Mouse (Mus musculus) bone marrow, adult 2 months (tissue): Measurements from ENCODE around the gene Tll2. TPM values are rescaled to one million over a fixed set of nuclear protein-coding genes. Genes with fewer than 3 reads are reported as not detected.

Source experiments
- H3K27ac ChIP-seq: fragments of 200-500 bp; 2 replicates; pipeline ENCODE4 v1.5.1; 2012; ENCODE audit warnings: low read depth, mild to moderate bottlenecking, control low read depth, inconsistent platforms, low read length; ENCODE audit not compliant: control insufficient read depth, poor library complexity, insufficient read depth
- H3K4me1 ChIP-seq: fragments of 200-500 bp; 2 replicates; pipeline ENCODE4 v1.6.1; 2011; ENCODE audit warnings: low read length; ENCODE audit not compliant: control insufficient read depth, insufficient read depth
- H3K4me3 ChIP-seq: fragments of 200-500 bp; replicated peaks from 2 replicates; pipeline ENCODE3; 2011; ENCODE audit warnings: mild to moderate bottlenecking, low read depth, low read length, control low read depth; ENCODE audit not compliant: control insufficient read depth
- CTCF ChIP-seq: fragments of 200-500 bp; IDR thresholded peaks from 2 replicates; pipeline ENCODE4 v1.5.1; 2011; ENCODE audit warnings: low read length, control low read depth; ENCODE audit not compliant: control insufficient read depth, insufficient read depth
- POLR2A ChIP-seq: fragments of 200-500 bp; IDR thresholded peaks from 2 replicates; pipeline ENCODE4 v1.6.1; 2011; ENCODE audit warnings: low read depth, mild to moderate bottlenecking, control low read depth, low read length, borderline replicate concordance; ENCODE audit not compliant: control insufficient read depth
- WGBS: fragments of 180-500 bp; shearing (Covaris S2); methylation state at CpG from one replicate; pipeline ENCODE4 v1.1.7; 2018; 5-methylcytosine and 5-hydroxymethylcytosine counted together
- polyA plus RNA-seq: library from polyadenylated mRNA; stranded (reverse); fragments of >200 nt; gene quantifications from 2 replicates; pipeline ENCODE4 v1.2.4, GENCODE M21; 2011; ENCODE audit warnings: low replicate concordance; ENCODE audit not compliant: missing spikeins, insufficient read depth, insufficient read length

Gene Tll2
- polyA plus RNA-seq, 1 experiment: not detected

DNA sequence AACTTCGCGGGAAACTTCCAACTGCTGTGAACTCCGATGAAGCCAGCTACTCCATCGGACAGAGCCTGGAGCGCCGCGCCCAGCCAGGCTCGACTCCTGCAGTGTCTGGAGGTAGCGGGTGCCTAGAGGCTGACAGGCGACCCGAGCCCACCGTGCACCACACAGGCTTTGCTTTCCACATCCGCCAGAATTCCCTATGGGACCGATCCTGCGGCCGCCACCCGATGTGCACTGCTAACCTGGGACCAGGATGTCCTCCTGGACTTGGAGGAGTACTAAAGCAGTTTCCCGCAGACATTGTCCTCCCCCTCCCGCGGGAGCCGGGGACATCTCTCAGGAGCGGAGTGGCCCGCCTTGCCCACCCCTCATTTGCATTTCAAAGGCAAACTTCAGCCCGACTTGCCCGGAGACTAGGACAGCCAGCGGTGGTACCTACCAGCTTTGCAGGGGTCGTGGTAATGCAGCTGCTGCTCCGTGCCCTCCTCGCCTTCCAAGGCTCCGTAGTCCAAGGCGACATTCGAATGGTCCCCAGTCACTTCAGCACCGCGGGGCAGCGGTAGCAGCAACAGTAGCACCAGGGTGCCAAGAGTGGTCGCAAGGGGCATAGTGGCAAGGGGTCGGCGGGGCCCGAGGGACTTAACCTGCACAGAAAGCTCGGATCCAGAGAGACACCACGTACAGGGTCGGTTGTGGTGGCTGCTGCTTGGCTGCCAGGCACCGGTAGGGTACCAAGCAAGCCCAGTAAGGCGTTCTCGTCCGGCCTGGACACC is 409 bp downstream of the Tll2 start:
- H3K4me1 ChIP-seq: no peaks in the 10 kb centered on the region; the same call in 1 of the 2 replicates
- WGBS: 3% methylated on average over 46 of the region's 46 CpGs

DNA sequence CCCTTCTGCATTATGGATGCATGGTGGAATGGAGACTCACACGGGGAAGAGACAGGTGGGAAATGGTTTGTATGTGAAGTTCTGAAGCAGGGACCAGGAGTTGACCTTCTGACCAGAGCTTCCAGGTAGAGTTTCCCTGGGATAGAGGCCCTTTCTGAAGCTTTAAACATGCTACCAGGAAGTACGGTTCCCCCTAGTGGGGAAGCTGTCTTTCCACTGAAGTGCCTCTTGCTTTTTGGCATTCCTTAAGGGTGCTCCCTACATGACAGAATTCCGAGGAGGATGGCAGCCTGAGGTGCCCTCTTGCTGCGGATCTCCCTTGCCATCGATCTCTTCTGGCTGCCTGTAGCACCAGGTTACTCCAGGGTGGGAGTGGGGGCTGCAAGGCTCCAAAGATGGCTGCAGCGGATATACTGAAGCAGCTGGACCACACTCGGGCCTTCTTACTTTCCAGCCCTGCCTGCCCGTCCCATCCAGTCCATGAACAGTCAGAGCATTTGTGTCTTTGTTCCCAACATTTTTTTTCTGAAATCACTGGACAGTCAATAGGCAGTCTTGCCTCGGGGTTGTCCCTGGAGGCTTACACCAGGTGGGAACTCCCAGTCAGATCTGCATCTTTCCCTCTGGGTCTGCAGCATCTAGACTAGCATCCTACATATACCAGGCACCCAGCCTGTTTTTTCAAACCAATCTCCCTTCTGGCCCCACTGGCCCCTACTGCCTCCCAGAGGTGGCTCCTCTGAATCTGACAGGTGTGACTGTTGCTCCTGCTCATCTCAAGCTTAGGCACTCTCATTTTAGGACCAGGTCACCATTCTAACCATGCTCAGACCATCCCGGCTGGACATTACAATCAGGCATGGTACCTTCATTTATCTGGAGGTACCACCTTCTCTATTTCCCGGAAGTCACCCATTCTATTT is 2.2 kb downstream of the Tll2 start:
- TF ChIP-seq POLR2A (no peak), CTCF (no peak)
- WGBS: 64% methylated on average over 11 of the region's 11 CpGs

More for the DNA sequence above, 409 bp downstream of the Tll2 start:
- Histone ChIP-seq H3K4me3 (no peak overlapping the region), H3K27ac (no peak overlapping the region)
- TF ChIP-seq POLR2A (no peak), CTCF (no peak)

DNA sequence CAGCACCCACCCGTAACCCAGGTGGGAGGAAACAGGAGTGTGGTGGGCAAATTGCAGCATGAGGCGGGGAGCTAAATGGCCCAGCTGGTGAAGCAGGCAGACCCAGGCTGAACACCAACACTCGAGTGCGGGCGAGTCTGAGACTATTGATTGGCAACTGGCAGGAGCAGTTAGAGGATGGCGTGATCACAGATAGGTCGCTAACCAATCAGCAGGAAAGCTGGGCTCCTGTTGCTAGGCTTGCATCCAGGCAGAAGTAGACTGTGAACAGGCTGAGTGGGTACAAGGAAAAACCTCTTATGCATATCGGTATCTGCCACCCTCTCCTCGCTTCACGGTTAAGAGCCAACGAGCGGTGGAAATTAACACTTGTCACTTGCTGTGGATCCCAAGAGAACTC is 9.0 kb downstream of the Tll2 start:
- no peak for TF ChIP-seq CTCF
- no peak for TF ChIP-seq POLR2A
- Histone ChIP-seq H3K27ac (no peak overlapping the region), H3K4me1 (no peaks in the 10 kb centered on the region), H3K4me3 (no peak overlapping the region)
- WGBS: 86% methylated on average over 12 of the region's 12 CpGs

More for the DNA sequence above, 2.2 kb downstream of the Tll2 start:
- no peak overlapping the region for H3K27ac ChIP-seq
- H3K4me1 ChIP-seq: no peaks in the 10 kb centered on the region; the same call in 1 of the 2 replicates
- no peak overlapping the region for H3K4me3 ChIP-seq

DNA sequence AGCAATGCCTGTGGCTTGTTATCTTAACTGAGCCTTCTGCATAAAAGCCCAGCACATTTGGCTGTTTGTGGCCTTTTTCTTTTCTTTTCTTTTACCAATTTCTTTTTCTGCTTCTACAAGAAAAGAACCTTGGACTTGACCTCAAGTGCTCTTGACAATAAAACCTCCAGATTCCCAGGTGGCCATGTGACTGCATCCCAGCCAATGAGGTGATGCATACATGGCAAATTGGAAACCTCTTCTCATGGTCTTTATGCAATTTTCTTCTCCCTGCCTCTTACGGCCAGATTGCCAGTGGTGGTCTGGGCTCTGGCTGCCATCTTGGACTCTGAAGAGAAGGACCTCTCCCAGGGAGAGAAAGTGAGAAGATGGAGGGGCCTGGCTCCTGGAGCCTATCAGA is 13.3 kb downstream of the Tll2 start:
- no peak for TF ChIP-seq POLR2A
- no peak for TF ChIP-seq CTCF
- 91% methylated on average over 1 of the region's 1 CpGs for WGBS
- Histone ChIP-seq H3K4me1 (no peaks in the 10 kb centered on the region), H3K4me3 (no peak overlapping the region), H3K27ac (no peak overlapping the region)

DNA sequence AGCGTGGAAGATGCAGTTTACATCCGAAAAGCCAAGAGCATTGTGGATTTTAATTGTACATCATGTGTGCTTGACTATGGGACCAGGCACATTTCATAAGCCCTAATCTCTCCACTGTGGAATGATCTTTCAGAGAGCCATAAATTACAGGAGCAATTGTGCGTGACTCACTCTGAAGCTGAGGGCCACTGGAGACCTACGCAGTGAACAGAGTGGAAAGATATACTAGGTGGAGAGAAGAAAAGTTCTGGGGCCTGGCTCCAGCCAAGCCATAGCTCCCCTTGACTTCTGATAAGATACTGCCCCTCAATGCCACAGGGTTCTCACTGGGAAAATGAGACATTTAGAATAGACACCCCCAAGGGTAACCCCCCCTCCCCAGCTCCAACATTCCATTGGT is 13.7 kb downstream of the Tll2 start:
- Histone ChIP-seq H3K4me3 (no peak overlapping the region), H3K27ac (no peak overlapping the region), H3K4me1 (no peaks in the 10 kb centered on the region)
- WGBS: 83% methylated on average over 4 of the region's 4 CpGs
- TF ChIP-seq CTCF: no peak
- no peak for TF ChIP-seq POLR2A

DNA sequence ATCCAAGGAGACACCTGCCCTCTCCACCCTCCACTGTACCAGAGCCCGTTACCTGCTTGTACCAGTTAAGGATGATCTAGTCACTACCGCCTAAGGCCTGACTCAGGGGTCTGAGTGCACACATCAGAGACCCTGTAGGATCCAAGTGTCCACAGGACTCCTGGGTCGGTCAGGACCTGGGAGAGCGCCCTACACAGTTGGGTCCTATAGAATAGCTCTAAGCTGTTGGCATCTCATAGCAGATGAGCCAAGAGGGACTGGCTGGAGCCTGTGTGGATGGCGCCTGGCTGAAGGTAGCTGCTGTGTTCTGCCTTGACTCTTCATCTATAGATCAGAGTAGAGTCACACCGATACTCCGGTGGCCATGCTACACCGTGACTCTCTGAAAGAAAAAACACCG is 14.9 kb downstream of the Tll2 start:
- H3K27ac ChIP-seq: no peak overlapping the region
- H3K4me1 ChIP-seq: no peaks in the 10 kb centered on the region
- 70% methylated on average over 9 of the region's 9 CpGs for WGBS
- H3K4me3 ChIP-seq: no peak overlapping the region
- TF ChIP-seq CTCF (no peak), POLR2A (no peak)

DNA sequence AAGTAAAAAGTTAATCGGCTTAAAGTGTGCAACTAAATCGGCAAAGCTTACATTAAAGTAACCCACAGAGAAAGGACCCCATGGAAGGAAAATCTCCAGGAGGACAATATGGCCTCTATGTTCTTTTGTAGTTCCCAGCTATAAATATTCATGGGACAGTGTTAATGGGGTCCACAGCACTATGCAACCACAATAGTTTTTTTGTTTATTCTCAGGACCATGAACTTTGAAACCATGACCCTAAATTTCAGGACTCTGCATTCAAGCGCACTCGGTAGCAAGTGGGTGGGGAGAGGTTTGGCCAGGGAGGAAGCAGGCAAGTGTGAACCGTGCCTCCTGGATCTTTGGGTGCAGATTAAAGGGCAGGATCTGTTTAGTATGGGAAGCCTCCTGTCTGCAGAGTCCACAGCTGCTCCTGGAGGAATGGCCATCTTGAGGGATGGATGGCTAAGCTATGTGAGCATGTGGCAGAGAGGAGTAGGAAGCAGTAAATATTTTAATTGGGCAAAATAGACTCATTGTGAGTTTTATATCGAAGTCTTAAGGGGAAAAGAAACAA is 15.7 kb downstream of the Tll2 start:
- TF ChIP-seq POLR2A: no peak
- no peak for TF ChIP-seq CTCF
- no peak overlapping the region for H3K4me3 ChIP-seq
- H3K4me1 ChIP-seq: no peaks in the 10 kb centered on the region
- WGBS: 74% methylated on average over 6 of the region's 6 CpGs
- no peak overlapping the region for H3K27ac ChIP-seq

DNA sequence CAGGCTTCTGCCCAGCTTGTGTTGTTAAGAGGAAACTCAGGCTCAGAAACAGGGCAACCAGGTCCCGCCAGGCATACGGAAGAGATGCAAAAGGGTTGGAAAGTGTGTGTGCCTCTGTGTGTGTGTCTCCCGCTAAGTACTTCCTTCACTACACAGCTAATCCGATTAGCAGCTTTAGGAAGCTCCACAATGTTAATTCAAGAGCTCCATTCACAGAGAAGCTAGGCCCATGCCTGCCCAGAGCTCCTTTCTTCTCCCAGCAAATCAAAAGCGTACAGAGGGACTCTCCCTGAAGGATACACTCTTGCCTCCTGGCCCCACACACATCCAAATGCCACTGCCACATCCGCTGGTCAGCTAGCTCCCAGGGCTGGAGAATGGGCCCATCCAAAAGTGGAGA is 29.3 kb downstream of the Tll2 start:
- no peak for TF ChIP-seq CTCF
- TF ChIP-seq POLR2A: no peak
- H3K4me1 ChIP-seq: no peaks in the 10 kb centered on the region
- 44% methylated on average over 6 of the region's 6 CpGs for WGBS

DNA sequence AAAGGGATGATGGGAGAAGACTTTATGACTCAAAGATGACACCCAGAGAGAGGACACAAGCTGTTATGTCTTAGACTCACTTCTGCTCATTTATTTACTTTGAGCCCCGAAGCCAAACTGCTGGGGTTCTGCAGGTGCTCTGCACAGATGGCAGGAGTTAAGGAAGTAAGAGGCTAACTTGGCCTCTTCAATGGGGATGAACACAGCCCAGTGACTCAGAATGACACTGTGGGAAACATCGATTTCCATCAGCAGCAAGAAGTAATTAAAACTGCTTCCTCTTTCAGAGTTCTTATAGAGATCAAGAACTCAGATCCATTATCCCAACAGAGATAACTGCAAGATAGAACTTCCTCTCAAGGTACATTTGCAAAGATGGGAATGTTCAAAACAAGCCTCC is 29.8 kb downstream of the Tll2 start:
- Histone ChIP-seq H3K4me1 (no peaks in the 10 kb centered on the region), H3K27ac (no peak overlapping the region), H3K4me3 (no peak overlapping the region)
- no peak for TF ChIP-seq POLR2A
- no peak for TF ChIP-seq CTCF
- WGBS: 25% methylated on average over 2 of the region's 2 CpGs

More for the DNA sequence above, 29.3 kb downstream of the Tll2 start:
- no peak overlapping the region for H3K27ac ChIP-seq
- H3K4me3 ChIP-seq: no peak overlapping the region
